Mouse (Mus musculus): ENCODE measurements around the gene Anapc7.

DNA sequence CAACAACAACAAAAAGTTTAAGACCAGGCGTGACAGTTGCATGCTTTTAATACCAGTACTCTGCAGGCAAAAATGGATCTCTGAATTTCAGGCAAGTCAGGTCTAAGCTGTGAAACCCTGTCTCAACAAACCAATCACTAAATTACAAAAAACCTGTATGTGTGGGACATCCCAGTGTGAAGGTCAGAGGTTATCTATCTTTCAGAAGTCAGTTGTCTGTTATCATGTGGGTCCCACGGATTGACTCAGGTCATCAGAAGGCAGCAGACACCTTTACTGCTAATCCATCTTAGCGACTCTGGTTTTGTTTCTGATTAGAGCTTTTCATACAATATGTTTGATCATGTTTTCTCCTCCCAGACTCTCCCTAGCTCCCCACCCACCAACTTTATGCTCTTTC lies 54.6 kb downstream of the Anapc7 start:
- no peak for TF ChIP-seq POLR2A (IDR thresholded peaks at IDR 0.05; ENCODE audit: borderline replicate concordance, control insufficient read depth, low read depth, low read length)
- TF ChIP-seq CTCF (IDR thresholded peaks at IDR 0.05; ENCODE audit: control insufficient read depth, insufficient read depth, low read length) = no peak

Data from bone marrow, adult 2 months (tissue).